Mouse (Mus musculus): ENCODE results near the gene Kpna6.
A peak's percentile ranks its signal among the peaks of the same experiment; 100 is the strongest.

The Kpna6 gene

GRCm38 (mm10) chr4:129648656-129649055, 23.9 kb downstream of the Kpna6 start:
- DNase-seq (ENCODE audit: low read depth, low spot score) = no peak

GRCm38 (mm10) chr4:129645204-129645603, 27.4 kb downstream of the Kpna6 start:
- DNase-seq (ENCODE audit: low read depth, low spot score) = no peak

- no peak for DNase-seq (ENCODE audit: low read depth, low spot score)
Observed at GRCm38 (mm10) chr4:129641756-129642155, 30.8 kb downstream of the Kpna6 start.

- DNase-seq (ENCODE audit: low read depth, low spot score) = peak; percentile 93
Observed at GRCm38 (mm10) chr4:129640638-129641467, 31.7 kb downstream of the Kpna6 start, which contains the start of gene Txlna. Txlna (minus strand) TSS chr4:129641065.

GRCm38 (mm10) chr4:129640101-129640637, 32.4 kb downstream of the Kpna6 start:
- no peak for DNase-seq (ENCODE audit: low read depth, low spot score)

GRCm38 (mm10) chr4:129639221-129639620, 33.3 kb downstream of the Kpna6 start:
- no peak for DNase-seq (ENCODE audit: low read depth, low spot score)

GRCm38 (mm10) chr4:129633852-129634251, 38.7 kb downstream of the Kpna6 start:
- no peak for DNase-seq (ENCODE audit: low read depth, low spot score)

GRCm38 (mm10) chr4:129631867-129632266, 40.7 kb downstream of the Kpna6 start:
- DNase-seq (ENCODE audit: low read depth, low spot score) = no peak

GRCm38 (mm10) chr4:129630944-129631343, 41.6 kb downstream of the Kpna6 start:
- no peak for DNase-seq (ENCODE audit: low read depth, low spot score)

- DNase-seq (ENCODE audit: low read depth, low spot score) = no peak
Observed at GRCm38 (mm10) chr4:129626035-129626434, 46.5 kb downstream of the Kpna6 start.

- DNase-seq (ENCODE audit: low read depth, low spot score) = no peak
Observed at GRCm38 (mm10) chr4:129625496-129625895, 47.1 kb downstream of the Kpna6 start.

- DNase-seq (ENCODE audit: low read depth, low spot score) = no peak
Observed at GRCm38 (mm10) chr4:129625029-129625370, 47.6 kb downstream of the Kpna6 start.

GRCm38 (mm10) chr4:129624281-129625028, 48.1 kb downstream of the Kpna6 start:
- DNase-seq (ENCODE audit: low read depth, low spot score) = peak; percentile 65

- no peak for DNase-seq (ENCODE audit: low read depth, low spot score)
Observed at GRCm38 (mm10) chr4:129623681-129624091, 48.9 kb downstream of the Kpna6 start, which contains the start of gene Ccdc28b. Ccdc28b (minus strand) TSS chr4:129623947.

GRCm38 (mm10) chr4:129622803-129623535, 49.6 kb downstream of the Kpna6 start:
- DNase-seq (ENCODE audit: low read depth, low spot score) = no peak

GRCm38 (mm10) chr4:129622120-129622802, 50.3 kb downstream of the Kpna6 start:
- no peak for DNase-seq (ENCODE audit: low read depth, low spot score)

- DNase-seq (ENCODE audit: low read depth, low spot score) = no peak
Observed at GRCm38 (mm10) chr4:129621283-129621841, 51.2 kb downstream of the Kpna6 start.

- no peak for DNase-seq (ENCODE audit: low read depth, low spot score)
Observed at GRCm38 (mm10) chr4:129620419-129621282, 51.9 kb downstream of the Kpna6 start.

GRCm38 (mm10) chr4:129618786-129619691, 53.5 kb downstream of the Kpna6 start, which contains the start of gene Iqcc:
Iqcc (minus strand) TSS chr4:129619099.
- peak; percentile 80 for DNase-seq (ENCODE audit: low read depth, low spot score)

Data from WW6 (cell line).